Mouse (Mus musculus) inflammation-experienced regulatory T-cells, adult 6 months (primary cell): Measurements from ENCODE around the gene Smyd3. TPM values are rescaled to one million over a fixed set of nuclear protein-coding genes. Genes with fewer than 3 reads are reported as not detected.

Source experiments
- ATAC-seq: one replicate; pipeline ENCODE4 v1.8.0; 2017
- polyA plus RNA-seq, 3 experiments: library from polyadenylated mRNA; unstranded; fragments of 100-300 nt; shearing (Covaris generic); gene quantifications; one replicate each; pipeline ENCODE4 v1.2.1; 2017

The Smyd3 gene
- polyA plus RNA-seq, 3 experiments from 2014 or later = 17.9 to 46.5 (median 40.8) TPM

DNA sequence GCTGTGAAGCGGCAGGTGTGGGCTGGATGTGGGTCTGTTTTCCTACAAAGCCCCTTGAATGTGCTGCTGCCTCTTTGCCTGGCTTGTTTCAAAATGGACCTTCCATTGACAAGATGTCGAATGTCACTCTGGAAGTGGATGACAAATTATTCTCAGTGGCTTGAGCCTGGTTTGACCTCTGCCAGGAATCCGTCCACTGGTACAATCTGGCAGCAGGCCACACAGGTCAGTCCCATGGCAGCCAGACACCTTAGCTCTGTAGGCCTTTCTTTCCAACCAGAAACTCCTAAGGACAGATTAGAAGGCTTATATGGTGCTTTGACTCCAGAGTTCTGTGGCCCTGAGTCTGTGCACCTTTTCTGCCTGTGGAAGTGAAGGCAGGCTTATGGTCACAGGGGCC, 507.9 kb downstream of the Smyd3 start:
- no peak for ATAC-seq

GRCm38 (mm10) chr1:179004133-179004866, 513.5 kb downstream of the Smyd3 start:
- ATAC-seq = no peak

GRCm38 (mm10) chr1:179003406-179004132, 514.3 kb downstream of the Smyd3 start:
- no peak for ATAC-seq

- no peak for ATAC-seq
Observed at GRCm38 (mm10) chr1:178999876-179000528, 517.8 kb downstream of the Smyd3 start.

- ATAC-seq = no peak
Observed at GRCm38 (mm10) chr1:178997870-178998269, 520.0 kb downstream of the Smyd3 start.

GRCm38 (mm10) chr1:178994263-178994662, 523.6 kb downstream of the Smyd3 start:
- ATAC-seq = no peak

DNA sequence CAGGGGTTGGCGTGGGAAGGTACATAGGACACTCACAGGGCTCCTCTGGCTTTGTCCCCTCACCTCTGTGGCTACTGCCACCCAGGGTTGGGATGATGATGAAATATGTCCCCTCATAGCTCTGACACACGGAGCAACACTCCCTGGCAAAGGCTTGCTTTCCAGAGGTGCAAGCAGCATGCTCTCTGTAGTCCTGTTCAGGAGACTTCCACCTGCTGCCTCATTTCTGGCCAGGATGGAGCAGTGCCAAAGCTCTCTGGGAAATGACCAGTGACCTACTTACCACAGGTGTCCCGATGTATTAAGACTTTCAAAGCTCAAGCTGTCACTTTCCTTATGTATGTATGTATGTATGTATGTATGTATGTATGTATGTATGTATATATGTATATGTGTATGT, 525.3 kb downstream of the Smyd3 start:
- ATAC-seq = no peak

DNA sequence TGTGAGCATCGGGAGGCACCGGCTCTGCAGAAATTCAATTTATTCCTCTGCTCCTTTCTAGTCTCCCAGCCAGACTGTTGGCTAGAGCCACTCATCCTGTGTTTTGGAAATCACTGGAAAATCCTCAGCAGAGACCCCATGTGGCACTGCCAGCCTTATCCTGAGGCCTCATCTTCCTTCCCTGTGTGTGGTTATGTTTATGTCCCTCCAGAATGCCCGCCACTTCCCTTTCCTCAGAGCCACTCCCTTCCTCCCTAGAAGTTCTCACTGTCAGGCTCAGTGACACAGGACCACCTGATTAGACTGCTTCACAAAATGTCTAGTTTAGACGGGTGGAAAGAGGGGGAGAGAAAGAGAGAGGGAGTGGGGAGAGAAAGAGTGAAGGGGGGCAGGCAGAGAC, 526.4 kb downstream of the Smyd3 start:
- no peak for ATAC-seq

DNA sequence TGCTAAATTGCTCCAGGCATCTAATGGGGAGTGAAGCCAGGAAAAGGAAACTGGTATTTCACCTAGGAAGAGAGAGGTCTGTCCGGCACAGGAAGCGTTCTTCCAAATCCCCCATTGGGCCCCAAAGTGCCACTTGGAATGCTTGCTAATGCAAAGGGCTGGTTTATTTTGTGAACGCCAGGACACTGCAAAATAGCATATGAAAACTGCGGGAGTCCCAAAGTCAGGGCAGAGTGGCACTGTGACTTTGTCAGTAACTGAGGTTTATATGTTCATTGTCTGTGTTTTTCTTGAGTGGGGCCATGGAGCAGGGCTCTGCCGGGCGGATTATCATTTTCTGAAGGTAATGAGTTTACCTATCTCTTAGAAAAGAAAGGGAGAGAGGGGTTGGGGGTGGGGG, 526.8 kb downstream of the Smyd3 start:
- no peak for ATAC-seq

- no peak for ATAC-seq
Observed at GRCm38 (mm10) chr1:178989485-178989884, 528.4 kb downstream of the Smyd3 start.

GRCm38 (mm10) chr1:178988176-178988575, 529.7 kb downstream of the Smyd3 start:
- no peak for ATAC-seq

DNA sequence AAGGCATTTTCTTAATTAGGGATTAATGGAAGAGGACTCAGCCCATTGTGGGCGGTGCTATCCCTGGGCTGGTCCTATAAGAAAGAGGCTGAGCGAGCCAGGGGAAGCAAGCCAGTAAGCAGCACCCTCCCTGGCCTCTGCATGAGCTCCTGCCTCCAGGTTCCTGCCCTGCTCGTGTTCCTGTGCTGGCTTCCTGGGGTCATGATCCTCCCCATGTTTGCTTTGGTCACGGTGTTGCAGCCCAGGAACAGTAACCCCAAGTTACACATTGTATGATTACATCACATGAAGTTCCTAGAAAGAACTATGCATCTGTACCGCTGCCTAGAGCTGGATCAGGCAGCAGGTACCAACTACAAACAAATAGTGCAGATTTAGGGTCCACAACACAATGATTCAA, 536.2 kb downstream of the Smyd3 start:
- no peak for ATAC-seq

DNA sequence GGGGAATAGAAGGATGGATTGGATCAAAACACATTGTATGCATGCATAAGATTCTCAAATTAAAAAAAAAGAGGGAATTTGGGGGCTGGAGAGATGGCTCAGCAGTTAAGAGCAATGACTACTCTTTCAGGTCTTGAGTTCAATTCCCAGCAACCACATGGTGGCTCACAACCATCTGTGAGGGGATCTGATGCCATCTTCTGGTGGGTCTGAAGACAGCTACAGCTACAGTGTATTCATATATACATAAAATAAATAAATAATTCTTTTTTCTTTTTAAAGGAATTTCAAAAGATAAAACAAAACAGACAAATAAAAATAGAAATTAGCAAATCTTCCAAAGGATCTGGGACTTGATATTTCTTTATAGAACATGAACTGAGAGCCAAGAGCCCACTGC, 537.7 kb downstream of the Smyd3 start:
- ATAC-seq = no peak

DNA sequence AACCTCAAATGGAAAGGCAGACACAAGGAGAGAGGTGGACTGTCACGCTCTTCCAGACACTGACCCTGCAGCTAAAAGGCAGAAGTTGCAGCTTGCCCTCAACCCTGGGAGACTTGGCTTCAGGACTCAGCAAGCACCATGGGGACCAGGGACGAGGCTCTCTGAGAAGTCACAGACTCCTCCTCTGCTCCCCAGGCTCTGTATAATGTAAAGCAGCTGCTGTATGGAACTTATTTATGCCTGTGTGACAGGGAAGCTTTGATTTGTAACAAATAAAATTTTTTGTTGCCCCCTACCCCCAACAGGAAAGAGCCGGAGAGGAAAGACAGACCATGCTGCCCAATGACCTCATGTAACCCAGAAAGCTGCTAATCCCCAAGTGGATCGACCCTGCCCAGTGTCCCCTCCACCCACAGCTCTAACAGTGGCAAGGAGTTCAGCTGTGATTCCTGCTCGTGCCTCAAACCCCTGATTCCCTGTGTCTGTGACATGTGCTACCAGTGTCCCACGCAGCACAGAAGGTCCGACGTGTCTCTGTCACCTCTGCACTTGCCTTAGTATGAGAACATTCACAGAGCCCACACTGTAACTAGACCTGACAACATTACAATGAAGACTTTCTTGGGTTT, 539.1 kb downstream of the Smyd3 start:
- no peak for ATAC-seq

- no peak for ATAC-seq
Observed at GRCm38 (mm10) chr1:178972055-178972454, 545.8 kb downstream of the Smyd3 start.

GRCm38 (mm10) chr1:178961661-178962060, 556.2 kb downstream of the Smyd3 start:
- no peak for ATAC-seq

- ATAC-seq = no peak
Observed at GRCm38 (mm10) chr1:178960015-178960559, 557.8 kb downstream of the Smyd3 start.

GRCm38 (mm10) chr1:178958641-178959040, 559.2 kb downstream of the Smyd3 start:
- no peak for ATAC-seq

DNA sequence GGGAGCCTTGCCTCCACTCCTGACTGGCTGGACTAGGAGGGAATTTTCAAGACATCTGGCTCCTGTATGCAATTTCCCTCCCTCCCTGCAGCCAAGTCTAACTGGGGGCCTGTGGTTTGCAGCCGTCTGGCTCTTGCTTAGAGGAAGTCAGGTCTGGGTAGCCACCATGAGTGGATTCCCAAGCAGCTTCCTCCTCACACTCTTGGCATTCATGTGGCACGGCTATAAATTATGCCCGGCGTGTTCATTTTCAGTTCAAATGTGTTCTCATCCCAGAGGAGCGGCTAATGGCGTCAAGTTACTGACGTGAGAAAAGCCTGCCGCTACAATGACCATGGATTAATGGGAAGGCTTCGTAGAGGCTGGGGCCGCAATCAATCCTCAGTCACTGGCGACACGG, 564.9 kb downstream of the Smyd3 start:
- ATAC-seq = no peak

DNA sequence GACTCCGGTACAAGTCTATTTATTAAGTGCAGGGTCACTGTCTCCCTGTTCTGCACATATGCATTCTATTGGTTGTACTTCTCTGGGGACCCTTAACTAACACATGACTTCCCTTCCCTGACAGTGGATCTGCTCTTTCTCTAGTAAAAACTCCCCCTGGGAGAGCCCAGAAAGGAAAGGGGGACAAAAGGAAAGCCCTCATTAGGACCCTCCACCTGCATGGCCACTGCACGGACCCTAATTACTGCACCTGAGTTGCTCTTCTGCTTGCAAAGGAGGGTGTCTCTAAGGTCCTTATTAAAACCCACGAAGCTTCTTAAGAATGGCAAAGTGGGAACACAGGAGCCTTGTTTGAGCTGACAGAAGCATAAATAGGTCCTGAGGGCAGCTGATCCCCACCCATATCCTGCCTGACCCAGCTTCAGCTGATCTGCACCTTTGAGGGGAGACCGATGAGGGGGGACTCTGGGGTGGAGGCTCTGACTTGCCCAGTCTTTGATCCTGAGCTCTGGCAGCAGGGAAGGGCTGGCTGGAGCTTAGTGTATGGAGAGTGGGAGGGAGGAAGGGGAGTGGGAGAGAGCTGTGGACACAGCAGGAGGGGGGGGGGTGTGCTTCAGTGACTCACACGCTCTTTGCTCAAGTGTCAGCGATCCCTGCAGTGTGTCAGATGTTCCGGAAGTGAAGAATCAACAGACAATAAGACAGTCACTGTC, 575.4 kb downstream of the Smyd3 start:
- no peak for ATAC-seq

GRCm38 (mm10) chr1:178940353-178940752, 577.5 kb downstream of the Smyd3 start:
- no peak for ATAC-seq

DNA sequence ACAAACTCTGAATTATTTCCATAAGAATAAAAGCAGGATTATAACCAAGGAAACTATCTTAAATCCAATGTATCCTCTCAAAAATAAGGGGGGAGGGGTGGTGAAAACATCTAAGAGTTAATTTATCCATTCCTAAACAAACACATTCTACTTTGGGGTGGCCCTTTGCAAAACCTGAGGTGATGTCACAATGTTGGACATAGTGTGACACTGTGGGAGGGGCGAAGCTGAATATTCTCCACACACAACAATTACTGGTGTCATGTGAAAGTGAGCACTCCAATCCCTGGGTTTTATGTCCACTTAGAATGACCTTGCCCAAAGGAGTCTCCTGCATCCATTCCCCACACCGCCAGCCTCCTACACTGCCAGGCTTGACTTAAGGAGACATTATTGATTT, 580.9 kb downstream of the Smyd3 start:
- no peak for ATAC-seq
